28 mouse cellular contexts compared by ENCODE assay signal in the genomic region with DNA sequence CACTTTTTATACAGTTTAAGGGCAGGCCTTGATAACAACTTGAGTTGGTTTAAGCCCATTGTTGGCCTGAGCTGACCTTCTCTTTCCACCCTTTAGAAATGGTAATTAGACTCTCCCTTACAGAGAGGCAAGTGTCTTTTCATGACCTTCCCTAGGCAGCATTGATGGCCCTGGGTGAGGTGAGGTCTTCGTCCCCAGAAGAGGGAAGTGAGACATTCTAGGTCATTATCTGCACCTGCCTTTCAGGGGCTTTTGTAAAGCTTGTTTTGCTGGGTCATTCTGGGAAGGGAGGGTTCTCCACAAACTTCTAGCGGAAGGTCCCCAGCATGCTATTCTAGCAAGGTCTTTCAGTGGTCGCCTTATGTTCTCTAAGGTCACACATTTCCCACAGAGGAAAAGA.
DNase-seq lines count a peak whose midpoint lies in the region; ATAC-seq and TF ChIP-seq lines count a peak whose summit lies in the region.
"Had no signal": no experiment of that assay in that cellular context is flagged by ENCODE, and none has a peak within 500 bp of the region (broad histone marks: within the 10 kb centered on the region; RNA-seq: fewer than 3 reads in every experiment).

No protein-coding gene starts in this region.

- H3K27me3 ChIP-seq in stomach, postnatal 0 days (ENCODE audit: control insufficient read depth, insufficient read depth, low read length), result no peaks in the 10 kb centered on the region
- H3K27me3 ChIP-seq in forebrain, embryonic 13.5 days, result no peaks in the 10 kb centered on the region
- H3K27me3 ChIP-seq: embryonic facial prominence, embryonic 13.5 days; forebrain, embryonic 12.5 days; hindbrain, embryonic 12.5 days; intestine, embryonic 15.5 days; Patski had no signal

- TF ChIP-seq CTCF in stomach, postnatal 0 days (IDR thresholded peaks at IDR 0.05; ENCODE audit: low read depth), result no peak

- no peak overlapping the region for H3K4me2 ChIP-seq in stomach, postnatal 0 days (replicated peaks; ENCODE audit: low read depth)
- H3K4me2 ChIP-seq in forebrain, embryonic 13.5 days, result no peak overlapping the region
- H3K4me2 ChIP-seq: embryonic facial prominence, embryonic 13.5 days; forebrain, embryonic 12.5 days; hindbrain, embryonic 12.5 days; intestine, embryonic 15.5 days had no signal

- WGBS in stomach, postnatal 0 days, result 71% methylated on average over 3 of the region's 3 CpGs
- WGBS in forebrain, embryonic 13.5 days, result 55% methylated on average over 3 of the region's 3 CpGs

- no peak for ATAC-seq in stomach, postnatal 0 days (ENCODE audit: low FRiP score, low TSS enrichment)
- no peak for ATAC-seq in forebrain, embryonic 13.5 days
- ATAC-seq: forebrain, embryonic 16.5 days; hindbrain, embryonic 16.5 days; intestine, embryonic 15.5 days; Patski had no signal

- H3K9ac ChIP-seq in stomach, postnatal 0 days (ENCODE audit: low read length), result no peak overlapping the region
- H3K9ac ChIP-seq in forebrain, embryonic 13.5 days, result no peak overlapping the region
- H3K9ac ChIP-seq: embryonic facial prominence, embryonic 13.5 days; forebrain, embryonic 12.5 days; hindbrain, embryonic 12.5 days; intestine, embryonic 15.5 days had no signal

- H3K36me3 ChIP-seq in stomach, postnatal 0 days (ENCODE audit: control insufficient read depth, insufficient read depth, low read length), result no peaks in the 10 kb centered on the region
- no peaks in the 10 kb centered on the region for H3K36me3 ChIP-seq in forebrain, embryonic 13.5 days (ENCODE audit: poor library complexity, severe bottlenecking)
- H3K36me3 ChIP-seq: embryonic facial prominence, embryonic 10.5 days; embryonic facial prominence, embryonic 13.5 days; forebrain, embryonic 12.5 days; G1E; heart, embryonic 10.5 days; hindbrain, embryonic 12.5 days; intestine, embryonic 15.5 days had no signal

- no peak overlapping the region for H3K4me3 ChIP-seq in stomach, postnatal 0 days (ENCODE audit: low read depth, low read length)
- H3K4me3 ChIP-seq in forebrain, embryonic 13.5 days, result no peak overlapping the region
- H3K4me3 ChIP-seq: embryonic facial prominence, embryonic 10.5 days; embryonic facial prominence, embryonic 13.5 days; erythroblast, embryonic 14.5 days; forebrain, embryonic 12.5 days; heart, adult 2 months; heart, embryonic 10.5 days; hindbrain, embryonic 12.5 days; intestine, embryonic 15.5 days had no signal

- DNase-seq in A20 (ENCODE audit: low read depth, low spot score) (peak; percentile 88), ES-CJ7 (ENCODE audit: low read depth, low spot score) (peak; percentile 94), WW6 (ENCODE audit: low read depth, low spot score) (peak; percentile 39)
- peak; percentile 3 for DNase-seq in stomach, postnatal 0 days (ENCODE audit: low spot score)
- no peak for DNase-seq in c-Kit-positive CD71-positive TER-119-positive erythroid progenitor cells, embryonic 14.5 days (ENCODE audit: low spot score)
- no peak for DNase-seq in B cell, adult 2 months
- DNase-seq: adrenal gland, postnatal 10 days; cerebellum, adult 11-12 months; cerebellum, adult 8-10 months; cerebellum, postnatal 10 days; cerebellum, postnatal 36 days; embryo, embryonic 11 days; gastrocnemius, postnatal 10 days; gastrocnemius, postnatal 36 days; heart, adult 2 months; kidney, adult 11 months had no signal

- H3K9me3 ChIP-seq in stomach, postnatal 0 days (ENCODE audit: control insufficient read depth, low read length), result no peaks in the 10 kb centered on the region
- H3K9me3 ChIP-seq in forebrain, embryonic 13.5 days (replicated peaks), result no peaks in the 10 kb centered on the region
- H3K9me3 ChIP-seq: embryonic facial prominence, embryonic 10.5 days; embryonic facial prominence, embryonic 13.5 days; forebrain, embryonic 12.5 days; G1E; heart, embryonic 10.5 days; hindbrain, embryonic 12.5 days; intestine, embryonic 15.5 days had no signal

- no peaks in the 10 kb centered on the region for H3K4me1 ChIP-seq in stomach, postnatal 0 days (replicated peaks; ENCODE audit: control insufficient read depth, insufficient read depth)
- no peaks in the 10 kb centered on the region for H3K4me1 ChIP-seq in forebrain, embryonic 13.5 days
- H3K4me1 ChIP-seq: embryonic facial prominence, embryonic 10.5 days; embryonic facial prominence, embryonic 13.5 days; forebrain, embryonic 12.5 days; heart, embryonic 10.5 days; hindbrain, embryonic 12.5 days; intestine, embryonic 15.5 days had no signal

- no peak overlapping the region for H3K27ac ChIP-seq in stomach, postnatal 0 days (replicated peaks)
- no peak overlapping the region for H3K27ac ChIP-seq in forebrain, embryonic 13.5 days
- H3K27ac ChIP-seq: embryonic facial prominence, embryonic 10.5 days; embryonic facial prominence, embryonic 13.5 days; forebrain, embryonic 12.5 days; heart, adult 2 months; heart, embryonic 10.5 days; hindbrain, embryonic 12.5 days; intestine, embryonic 15.5 days had no signal

- TF ChIP-seq EP300 in stomach, postnatal 0 days (optimal IDR thresholded peaks at IDR 0.05), result no peak

Comparison
In these comparisons a context has a peak if more than half of its experiments do, and no peak if none do; other contexts are left out.
1. DNase-seq: peak in A20 (single experiment), ES-CJ7 (single experiment), WW6 (single experiment) and stomach, postnatal 0 days (single experiment); none in c-Kit-positive CD71-positive TER-119-positive erythroid progenitor cells, embryonic 14.5 days (single experiment) and B cell, adult 2 months (0 of 2).